Comparison of ENCODE assay signal across 17 mouse cellular contexts in the genomic region with DNA sequence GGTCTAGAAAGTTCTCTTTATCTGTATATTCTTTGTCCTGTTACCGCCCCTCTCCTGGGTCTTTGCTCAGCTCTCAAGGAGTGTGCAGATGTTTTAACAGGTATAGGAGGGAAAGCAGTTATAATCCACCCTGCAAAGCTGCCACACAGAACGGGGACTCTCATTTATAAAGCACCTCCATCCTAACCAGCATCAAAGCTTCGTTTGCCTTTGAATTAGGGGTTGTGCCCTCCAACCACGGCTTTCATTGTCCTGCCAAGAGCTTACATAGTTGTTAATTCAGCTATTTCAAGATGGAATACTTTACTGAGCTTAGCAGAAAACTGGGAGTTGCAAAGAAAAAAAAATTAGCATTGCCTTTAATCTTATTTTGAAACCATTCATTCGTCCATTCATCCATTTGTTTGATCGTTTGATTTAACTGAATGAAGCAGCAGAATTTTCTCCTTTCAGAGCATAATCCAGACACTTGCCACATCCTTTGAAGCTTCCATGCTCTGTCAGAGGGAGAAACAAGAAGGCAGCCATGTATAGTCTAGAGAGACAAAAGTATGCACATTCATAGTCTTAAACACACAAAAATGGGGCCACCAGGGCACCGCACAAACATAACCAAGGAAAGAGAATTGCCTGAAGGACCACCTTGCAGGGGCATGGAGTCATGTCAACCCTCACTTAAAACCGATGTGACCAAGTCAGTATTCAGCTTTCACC.
A peak's percentile ranks its signal among the peaks of the same experiment; 100 is the strongest.
DNase-seq lines count a peak whose midpoint lies in the region; ATAC-seq and TF ChIP-seq lines count a peak whose summit lies in the region.
"Had no signal": no experiment of that assay in that cellular context is flagged by ENCODE, and none has a peak within 500 bp of the region (broad histone marks: within the 10 kb centered on the region; RNA-seq: fewer than 3 reads in every experiment).

No protein-coding gene starts in this region.

- peak overlapping the region; percentile 6 for H3K4me3 ChIP-seq in megakaryocyte, embryonic 14.5 days (replicated peaks)
- H3K4me3 ChIP-seq in forebrain, embryonic 12.5 days (replicated peaks), result no peak overlapping the region
- no peak overlapping the region for H3K4me3 ChIP-seq in forebrain, postnatal 0 days (ENCODE audit: low read depth, low read length)
- no peak overlapping the region for H3K4me3 ChIP-seq in midbrain, embryonic 15.5 days
- H3K4me3 ChIP-seq: embryonic facial prominence, embryonic 13.5 days; hindbrain, embryonic 15.5 days; limb, embryonic 15.5 days; liver, embryonic 15.5 days; myocyte had no signal

- 14% methylated on average over 8 of the region's 8 CpGs for WGBS in forebrain, embryonic 12.5 days
- WGBS in forebrain, postnatal 0 days, result 9% methylated on average over 8 of the region's 8 CpGs
- WGBS in midbrain, embryonic 15.5 days, result 15% methylated on average over 8 of the region's 8 CpGs

- H3K27ac ChIP-seq in forebrain, embryonic 12.5 days, result no peak overlapping the region
- H3K27ac ChIP-seq in forebrain, postnatal 0 days (ENCODE audit: low read depth, low read length), result no peak overlapping the region
- no peak overlapping the region for H3K27ac ChIP-seq in midbrain, embryonic 15.5 days
- H3K27ac ChIP-seq: embryonic facial prominence, embryonic 13.5 days; hindbrain, embryonic 15.5 days; kidney, postnatal 0 days; limb, embryonic 15.5 days; liver, embryonic 15.5 days; macrophage had no signal

- H3K4me2 ChIP-seq in forebrain, embryonic 12.5 days, result peak overlapping the region; percentile 11; the same call in 1 of the 2 replicates
- no peak overlapping the region for H3K4me2 ChIP-seq in forebrain, postnatal 0 days (ENCODE audit: low read depth)
- H3K4me2 ChIP-seq in midbrain, embryonic 15.5 days, result peak overlapping the region; percentile 24; the same call in 1 of the 2 replicates
- H3K4me2 ChIP-seq: embryonic facial prominence, embryonic 13.5 days; heart, embryonic 11.5 days; hindbrain, embryonic 15.5 days; limb, embryonic 15.5 days; liver, embryonic 15.5 days had no signal

- no peak overlapping the region for H3K9ac ChIP-seq in forebrain, embryonic 12.5 days
- H3K9ac ChIP-seq in forebrain, postnatal 0 days, result no peak overlapping the region
- H3K9ac ChIP-seq in midbrain, embryonic 15.5 days, result no peak overlapping the region
- H3K9ac ChIP-seq: embryonic facial prominence, embryonic 13.5 days; hindbrain, embryonic 15.5 days; limb, embryonic 15.5 days; liver, embryonic 15.5 days had no signal

- peaks cover 8% of the 10 kb centered on the region for H3K4me1 ChIP-seq in megakaryocyte, embryonic 14.5 days
- peaks cover 12% of the 10 kb centered on the region for H3K4me1 ChIP-seq in forebrain, embryonic 12.5 days
- no peaks in the 10 kb centered on the region for H3K4me1 ChIP-seq in forebrain, postnatal 0 days (ENCODE audit: insufficient read depth)
- peaks cover 4% of the 10 kb centered on the region for H3K4me1 ChIP-seq in midbrain, embryonic 15.5 days
- H3K4me1 ChIP-seq: embryonic facial prominence, embryonic 13.5 days; hindbrain, embryonic 15.5 days; limb, embryonic 15.5 days had no signal

- H3K36me3 ChIP-seq in megakaryocyte, embryonic 14.5 days (replicated peaks; ENCODE audit: low read length), result no peaks in the 10 kb centered on the region
- no peaks in the 10 kb centered on the region for H3K36me3 ChIP-seq in forebrain, embryonic 12.5 days (replicated peaks)
- no peaks in the 10 kb centered on the region for H3K36me3 ChIP-seq in forebrain, postnatal 0 days (ENCODE audit: insufficient read depth)
- no peaks in the 10 kb centered on the region for H3K36me3 ChIP-seq in midbrain, embryonic 15.5 days (replicated peaks)
- H3K36me3 ChIP-seq: embryonic facial prominence, embryonic 13.5 days; hindbrain, embryonic 15.5 days; limb, embryonic 15.5 days; liver, embryonic 15.5 days had no signal

- no peak for TF ChIP-seq CTCF in forebrain, postnatal 0 days (IDR thresholded peaks at IDR 0.05; ENCODE audit: low read depth)

- peaks cover 8% of the 10 kb centered on the region for H3K27me3 ChIP-seq in megakaryocyte, embryonic 14.5 days (replicated peaks)
- H3K27me3 ChIP-seq in forebrain, embryonic 12.5 days, result peaks cover 7% of the 10 kb centered on the region
- H3K27me3 ChIP-seq in forebrain, postnatal 0 days (ENCODE audit: insufficient read depth, low read length), result no peaks in the 10 kb centered on the region
- peaks cover 12% of the 10 kb centered on the region; the same call in 1 of the 2 replicates for H3K27me3 ChIP-seq in midbrain, embryonic 15.5 days (replicated peaks)
- H3K27me3 ChIP-seq: embryonic facial prominence, embryonic 13.5 days; hindbrain, embryonic 15.5 days; limb, embryonic 15.5 days had no signal

- no peak for DNase-seq in forebrain, postnatal 0 days
- no peak for DNase-seq in urinary bladder, postnatal 36 days (ENCODE audit: low spot score in 2 of 2)
- no peak for DNase-seq in natural killer cell, adult 2 months (ENCODE audit: low spot score in 2 of 2)
- DNase-seq: gastrocnemius, postnatal 25 days; thymus, adult 18-20 months had no signal

- no peaks in the 10 kb centered on the region for H3K9me3 ChIP-seq in megakaryocyte, embryonic 14.5 days
- H3K9me3 ChIP-seq in forebrain, embryonic 12.5 days, result no peaks in the 10 kb centered on the region
- H3K9me3 ChIP-seq in forebrain, postnatal 0 days (ENCODE audit: low read length), result no peaks in the 10 kb centered on the region
- no peaks in the 10 kb centered on the region for H3K9me3 ChIP-seq in midbrain, embryonic 15.5 days
- H3K9me3 ChIP-seq: embryonic facial prominence, embryonic 13.5 days; hindbrain, embryonic 15.5 days; limb, embryonic 15.5 days; liver, embryonic 15.5 days had no signal

- ATAC-seq in megakaryocyte, adult 5-6 weeks (ENCODE audit: poor library complexity, severe bottlenecking), result no peak
- ATAC-seq in forebrain, embryonic 12.5 days (ENCODE audit: low FRiP score), result peak; percentile 17
- peak; percentile 10; the same call in 1 of the 2 replicates for ATAC-seq in forebrain, postnatal 0 days
- ATAC-seq in midbrain, embryonic 15.5 days (replicated peaks), result peak; percentile 54
